Mouse (Mus musculus): ENCODE measurements around the gene Txnrd2.

- TF ChIP-seq POLR2A (IDR thresholded peaks at IDR 0.05; ENCODE audit: insufficient read length, low read depth), result no peak
- TF ChIP-seq MYOG (IDR thresholded peaks at IDR 0.05; ENCODE audit: control insufficient read depth in 1 of 3, insufficient read depth in 1 of 3, insufficient read length in 2 of 3, low read depth in 2 of 3), result no peak
- no peak for TF ChIP-seq SRF (IDR thresholded peaks at IDR 0.05; ENCODE audit: control insufficient read depth, insufficient read length, low read depth)
- TF ChIP-seq MYOD1 (IDR thresholded peaks at IDR 0.05; ENCODE audit: control insufficient read depth in 1 of 3, insufficient read length in 2 of 3, low read depth in 2 of 3), result no peak
- no peak for TF ChIP-seq USF1 (IDR thresholded peaks at IDR 0.05; ENCODE audit: low read depth)
- TF ChIP-seq E2F4 (IDR thresholded peaks at IDR 0.05; ENCODE audit: insufficient read depth), result no peak
- no peak for TF ChIP-seq TCF12 (IDR thresholded peaks at IDR 0.05; ENCODE audit: insufficient read depth, poor library complexity, severe bottlenecking)
Observed at GRCm38 (mm10) chr16:18426802-18427280, 657 bp downstream of the Txnrd2 start, which contains the start of gene Comt.

All from myocyte (in vitro differentiated cells).